Mouse (Mus musculus) ES-Bruce4 (cell line): Measurements from ENCODE around the gene Msh5. TPM values are rescaled to one million over a fixed set of nuclear protein-coding genes. Genes with fewer than 3 reads are reported as not detected.

Experiments used
- H3K27ac ChIP-seq: 2 replicates; pipeline ENCODE4 v1.5.1; 2012; ENCODE audit warnings: low read length, inconsistent platforms; ENCODE audit not compliant: insufficient read depth
- H3K27me3 ChIP-seq: 2 replicates; pipeline ENCODE4 v1.6.1; 2012; ENCODE audit warnings: mild to moderate bottlenecking, low read length, inconsistent platforms; ENCODE audit not compliant: control insufficient read depth, poor library complexity, insufficient read depth, severe bottlenecking
- H3K36me3 ChIP-seq: 2 replicates; pipeline ENCODE4 v1.6.1; 2012; ENCODE audit warnings: inconsistent platforms, mild to moderate bottlenecking, low read length, moderate library complexity; ENCODE audit not compliant: control insufficient read depth, poor library complexity, insufficient read depth, severe bottlenecking
- H3K4me1 ChIP-seq: one replicate; pipeline ENCODE4 v1.8.1; 2011; ENCODE audit warnings: low read length; ENCODE audit not compliant: control insufficient read depth, insufficient read depth
- H3K4me3 ChIP-seq: 2 replicates; pipeline ENCODE4 v1.5.1; 2011; ENCODE audit warnings: low read depth, mild to moderate bottlenecking, low read length
- H3K9ac ChIP-seq: 2 replicates; pipeline ENCODE4 v1.6.1; 2012; ENCODE audit warnings: low read depth, mild to moderate bottlenecking, inconsistent platforms; ENCODE audit not compliant: poor library complexity, severe bottlenecking
- H3K9me3 ChIP-seq: replicated peaks from 2 replicates; pipeline ENCODE4 v1.6.1; 2012; ENCODE audit warnings: mild to moderate bottlenecking, low read length, inconsistent platforms; ENCODE audit not compliant: control insufficient read depth, poor library complexity, insufficient read depth, severe bottlenecking
- CTCF ChIP-seq: IDR thresholded peaks from one replicate; pipeline ENCODE4 v1.8.1; 2011; ENCODE audit warnings: low read depth, low read length
- EP300 ChIP-seq: IDR thresholded peaks from 2 replicates; pipeline ENCODE4 v1.6.1; 2011; ENCODE audit warnings: low read depth, low read length; ENCODE audit not compliant: insufficient read depth
- POLR2A ChIP-seq: IDR thresholded peaks from one replicate; pipeline ENCODE4 v1.8.1; 2011; ENCODE audit warnings: low read length; ENCODE audit not compliant: insufficient read depth
- polyA plus RNA-seq: library from polyadenylated mRNA; stranded (reverse); fragments of >200 nt; gene quantifications from 2 replicates; pipeline ENCODE4 v1.2.4, GENCODE M21; 2011; ENCODE audit warnings: low read depth; ENCODE audit not compliant: missing spikeins, insufficient read depth, insufficient read length

Msh5 gene
- polyA plus RNA-seq, 1 experiment = 6.7 TPM

DNA sequence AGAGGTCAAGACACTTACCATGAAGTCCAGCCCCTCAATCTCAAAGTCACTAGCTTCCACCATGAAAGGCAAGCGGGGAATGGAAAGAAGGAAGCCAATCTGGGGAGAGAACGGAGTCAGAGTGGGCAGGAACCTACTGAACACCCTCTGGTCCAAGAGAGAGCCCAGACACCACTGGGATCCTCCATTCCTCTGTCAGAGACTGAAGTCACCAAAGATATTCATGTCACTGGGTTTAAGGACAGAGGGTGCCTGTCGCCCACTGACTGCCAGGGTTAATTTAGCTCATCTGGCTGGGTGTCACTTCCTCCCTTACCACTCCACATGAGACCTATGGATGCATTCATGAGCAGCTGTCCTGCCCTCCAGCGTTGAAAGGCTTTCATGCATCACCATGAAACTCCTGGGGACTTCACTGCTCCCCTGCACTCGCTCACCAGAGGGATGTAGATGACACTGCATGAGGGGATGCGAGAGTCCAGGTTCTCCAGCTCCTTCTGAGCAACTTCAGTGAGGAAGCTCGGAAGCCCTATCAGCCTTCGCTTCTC lies 14.1 kb downstream of the Msh5 start:
- Histone ChIP-seq H3K4me3 (no peak overlapping the region), H3K27ac (no peak overlapping the region), H3K9me3 (no peaks in the 10 kb centered on the region), H3K27me3 (no peaks in the 10 kb centered on the region), H3K36me3 (no peaks in the 10 kb centered on the region), H3K4me1 (no peaks in the 10 kb centered on the region), H3K9ac (no peak overlapping the region)
- TF ChIP-seq CTCF = no peak
- no peak for TF ChIP-seq EP300
- TF ChIP-seq POLR2A = no peak

DNA sequence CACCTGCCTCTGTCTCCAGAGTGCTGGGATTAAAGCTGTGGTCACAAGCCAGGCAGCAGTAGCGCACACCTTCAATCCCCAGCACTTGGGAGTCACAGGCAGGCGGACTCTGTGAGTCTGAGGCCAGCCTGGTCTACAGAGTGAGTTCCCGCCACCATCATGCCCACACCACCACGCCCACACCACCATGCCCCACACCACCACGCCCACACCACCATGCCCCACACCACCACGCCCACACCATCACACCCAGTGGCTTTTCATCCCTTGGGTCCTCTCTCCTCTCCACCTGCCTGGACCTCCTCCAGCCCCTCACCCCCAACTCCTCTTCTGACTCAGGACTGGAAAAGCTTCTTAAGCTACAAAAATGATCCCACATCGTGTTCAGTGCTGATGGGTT lies 14.7 kb downstream of the Msh5 start:
- no peaks in the 10 kb centered on the region for H3K36me3 ChIP-seq
- TF ChIP-seq CTCF (no peak), EP300 (no peak), POLR2A (no peak)
- no peaks in the 10 kb centered on the region for H3K27me3 ChIP-seq
- H3K27ac ChIP-seq = no peak overlapping the region
- H3K4me1 ChIP-seq = no peaks in the 10 kb centered on the region
- H3K9ac ChIP-seq = no peak overlapping the region
- no peaks in the 10 kb centered on the region for H3K9me3 ChIP-seq
- H3K4me3 ChIP-seq = no peak overlapping the region

DNA sequence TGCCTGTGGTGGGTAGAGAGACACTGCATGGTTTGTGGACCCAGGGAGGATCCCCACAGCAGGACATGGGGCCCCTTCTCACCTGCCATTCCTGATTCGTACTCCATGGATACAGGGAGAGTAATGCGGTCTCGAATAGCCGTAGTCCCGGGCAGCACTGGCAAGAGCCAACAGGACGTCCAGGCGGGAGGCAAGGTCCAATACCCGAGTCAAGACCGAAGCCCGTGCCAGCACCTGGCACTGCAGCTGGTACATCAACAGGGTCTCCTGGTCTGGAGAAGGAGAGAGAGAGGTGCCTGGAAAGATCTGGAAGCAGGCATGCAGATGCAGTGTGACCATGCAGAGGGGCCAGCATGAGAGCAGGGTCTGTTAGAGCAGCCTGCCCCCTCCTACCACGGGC lies 15.3 kb downstream of the Msh5 start:
- no peak overlapping the region for H3K9ac ChIP-seq
- no peaks in the 10 kb centered on the region for H3K9me3 ChIP-seq
- H3K27me3 ChIP-seq = no peaks in the 10 kb centered on the region
- no peaks in the 10 kb centered on the region for H3K4me1 ChIP-seq
- no peak overlapping the region for H3K4me3 ChIP-seq
- H3K36me3 ChIP-seq = no peaks in the 10 kb centered on the region
- no peak overlapping the region for H3K27ac ChIP-seq
- TF ChIP-seq POLR2A (no peak), EP300 (no peak), CTCF (no peak)

DNA sequence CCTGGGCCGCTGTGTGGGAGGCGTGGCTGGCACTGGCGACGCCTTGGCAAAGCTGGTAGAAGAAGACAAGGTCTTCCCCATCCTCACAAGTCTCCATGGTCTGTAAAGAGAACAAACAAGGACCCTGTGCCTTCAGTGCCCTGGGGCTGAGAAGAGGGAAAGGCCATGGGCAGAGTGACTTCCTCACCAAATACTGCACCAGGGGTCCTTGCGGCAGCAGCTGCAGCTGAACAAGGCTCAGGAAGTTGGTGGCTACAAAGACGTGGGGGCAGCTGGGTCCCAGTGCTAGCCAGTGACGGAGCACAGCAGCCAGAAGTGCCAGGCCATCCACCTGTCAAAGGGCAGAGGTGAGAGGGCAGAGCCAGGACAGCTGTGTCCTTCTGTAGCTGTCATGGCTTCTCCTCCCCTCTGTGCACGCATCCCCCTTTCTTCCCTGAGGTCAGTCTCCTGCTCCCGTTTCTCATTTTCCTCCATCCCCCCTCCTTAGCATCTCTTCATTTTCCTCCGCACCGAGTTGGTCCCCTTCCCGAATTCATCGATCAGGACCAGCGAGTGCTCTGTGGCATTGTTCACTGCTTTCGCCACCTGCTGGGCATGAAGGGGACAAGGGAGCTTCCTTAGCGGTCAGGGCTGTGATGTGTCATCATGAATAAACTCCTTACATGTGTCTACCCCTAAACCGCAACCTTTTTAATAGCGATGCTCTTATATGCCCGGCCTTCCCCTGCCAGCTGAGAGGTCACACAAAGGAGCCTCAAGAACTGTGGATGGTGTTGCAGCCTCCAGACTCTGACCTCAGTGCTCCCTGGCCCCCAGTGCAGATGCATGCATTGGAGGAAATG lies 16.6 kb downstream of the Msh5 start:
- no peaks in the 10 kb centered on the region for H3K27me3 ChIP-seq
- H3K9me3 ChIP-seq = no peaks in the 10 kb centered on the region
- H3K27ac ChIP-seq = no peak overlapping the region
- TF ChIP-seq CTCF = peak; percentile 59
- no peak for TF ChIP-seq EP300
- H3K36me3 ChIP-seq = no peaks in the 10 kb centered on the region
- H3K4me1 ChIP-seq = peaks cover 2% of the 10 kb centered on the region
- H3K4me3 ChIP-seq = no peak overlapping the region
- no peak overlapping the region for H3K9ac ChIP-seq

DNA sequence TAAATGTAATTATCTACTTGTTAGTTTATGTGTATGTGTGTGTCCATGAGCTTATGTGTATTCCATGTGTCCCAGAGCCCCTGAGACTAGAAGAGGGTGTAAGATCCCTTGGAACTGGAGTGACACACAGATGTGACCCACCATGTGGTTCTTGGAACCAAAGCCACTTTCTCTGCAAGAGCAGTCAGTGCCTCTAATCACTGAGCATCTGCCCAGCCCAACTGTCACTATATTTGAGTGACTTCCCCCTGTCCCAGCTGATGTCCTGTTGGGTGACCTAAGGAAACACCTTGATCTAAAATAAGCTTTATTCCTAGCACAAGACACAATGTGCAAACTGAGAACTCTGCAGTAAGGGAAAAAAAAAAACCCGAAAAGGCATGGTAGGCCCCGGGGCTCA lies 18.2 kb downstream of the Msh5 start:
- Histone ChIP-seq H3K27me3 (no peaks in the 10 kb centered on the region), H3K9me3 (no peaks in the 10 kb centered on the region), H3K9ac (no peak overlapping the region), H3K4me1 (peaks cover 2% of the 10 kb centered on the region), H3K27ac (no peak overlapping the region), H3K4me3 (no peak overlapping the region), H3K36me3 (no peaks in the 10 kb centered on the region)
- TF ChIP-seq EP300 (no peak), CTCF (no peak), POLR2A (no peak)

DNA sequence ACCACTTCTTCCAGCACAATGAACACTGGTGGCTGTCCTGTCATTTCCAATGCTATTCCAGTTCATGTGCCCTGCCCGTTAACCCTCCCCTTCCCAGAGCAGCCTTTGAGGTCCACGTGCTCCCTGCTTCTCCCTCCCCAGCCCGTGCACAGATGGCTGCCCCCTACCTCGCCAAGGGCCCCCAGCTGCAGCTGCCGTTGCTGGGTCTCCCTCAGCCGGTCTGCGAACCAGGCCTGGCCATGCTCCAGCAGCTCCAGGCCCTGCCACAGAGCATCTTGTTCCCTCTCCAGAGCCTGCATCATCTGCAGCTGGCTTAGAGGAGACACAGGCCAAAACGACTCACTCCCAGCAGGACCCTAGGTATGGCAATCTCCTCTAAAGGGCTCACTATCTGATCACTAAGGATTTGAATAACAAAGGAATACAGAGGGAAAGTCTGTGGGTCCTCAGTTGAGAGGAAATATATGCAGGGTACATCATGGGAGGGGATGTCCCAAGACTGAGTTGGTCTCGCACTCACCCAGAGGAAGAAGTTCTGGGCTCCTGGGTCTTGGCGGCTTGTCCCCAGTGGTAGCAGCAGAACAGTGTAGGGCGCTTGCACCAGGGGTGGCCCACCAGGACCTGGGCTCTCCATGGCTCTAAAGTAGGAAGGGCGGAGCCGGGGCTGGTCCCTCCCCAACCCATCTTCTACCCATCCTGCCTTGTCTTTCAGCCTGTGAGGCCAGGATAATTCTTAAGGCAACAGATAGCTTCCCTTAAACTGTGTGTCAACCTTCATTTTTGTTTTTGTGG lies 19.1 kb downstream of the Msh5 start, which contains the start of gene Sapcd1:
TSS of gene Sapcd1 (minus strand) at position 740 of the 792 bp plus-strand sequence.
- H3K4me1 ChIP-seq = peaks cover 5% of the 10 kb centered on the region
- TF ChIP-seq CTCF (no peak), POLR2A (no peak), EP300 (no peak)
- no peak within 1 kb of the TSS for H3K9ac ChIP-seq
- no peaks in the 10 kb centered on the region for H3K27me3 ChIP-seq
- no peak within 1 kb of the TSS for H3K4me3 ChIP-seq
- no peak within 1 kb of the TSS for H3K27ac ChIP-seq
- H3K9me3 ChIP-seq = no peaks in the 10 kb centered on the region
- no peaks in the 10 kb centered on the region for H3K36me3 ChIP-seq
